Mouse (Mus musculus): ENCODE measurements around the gene Gm11084. TPM values are rescaled to one million over a fixed set of nuclear protein-coding genes. Genes with fewer than 3 reads are reported as not detected.

The Gm11084 gene
- polyA plus RNA-seq, 1 experiment from 2014 or later, result not detected

- Histone ChIP-seq H3K9ac (ENCODE audit: low read length) (no peak overlapping the region), H3K27ac (ENCODE audit: low read depth, low read length) (no peak overlapping the region), H3K4me2 (ENCODE audit: low read length) (peak overlapping the region; percentile 43), H3K4me3 (ENCODE audit: low read depth, low read length) (peak overlapping the region; percentile 9), H3K9me3 (replicated peaks; ENCODE audit: control insufficient read depth, low read length) (no peaks in the 10 kb centered on the region), H3K36me3 (ENCODE audit: control insufficient read depth, insufficient read depth, low read length) (no peaks in the 10 kb centered on the region), H3K4me1 (ENCODE audit: control insufficient read depth, insufficient read depth, low read length) (peaks cover 17% of the 10 kb centered on the region), H3K27me3 (replicated peaks; ENCODE audit: control insufficient read depth, insufficient read depth, low read length) (no peaks in the 10 kb centered on the region)
- 81% methylated on average over 1 of the region's 1 CpGs for WGBS
- DNase-seq (ENCODE audit: low spot score) (no peak), ATAC-seq (no peak)
Measured at GRCm38 (mm10) chr2:72977272-72977671, 9.2 kb downstream of the Gm11084 start.

GRCm38 (mm10) chr2:72976036-72976435, 10.5 kb downstream of the Gm11084 start:
- no peak for DNase-seq (ENCODE audit: low spot score)
- Histone ChIP-seq H3K9me3 (replicated peaks; ENCODE audit: control insufficient read depth, low read length) (no peaks in the 10 kb centered on the region), H3K27me3 (replicated peaks; ENCODE audit: control insufficient read depth, insufficient read depth, low read length) (no peaks in the 10 kb centered on the region), H3K9ac (ENCODE audit: low read length) (no peak overlapping the region), H3K4me2 (ENCODE audit: low read length) (peak overlapping the region; percentile 10; the same call in 1 of the 2 replicates), H3K27ac (ENCODE audit: low read depth, low read length) (no peak overlapping the region), H3K36me3 (ENCODE audit: control insufficient read depth, insufficient read depth, low read length) (peaks cover 3% of the 10 kb centered on the region), H3K4me1 (ENCODE audit: control insufficient read depth, insufficient read depth, low read length) (peaks cover 17% of the 10 kb centered on the region), H3K4me3 (ENCODE audit: low read depth, low read length) (no peak overlapping the region)
- no peak for ATAC-seq

- 96% methylated on average over 6 of the region's 6 CpGs for WGBS
- Histone ChIP-seq H3K9me3 (replicated peaks; ENCODE audit: control insufficient read depth, low read length) (no peaks in the 10 kb centered on the region), H3K9ac (ENCODE audit: low read length) (no peak overlapping the region), H3K27ac (ENCODE audit: low read depth, low read length) (no peak overlapping the region), H3K4me1 (ENCODE audit: control insufficient read depth, insufficient read depth, low read length) (peaks cover 5% of the 10 kb centered on the region), H3K4me3 (ENCODE audit: low read depth, low read length) (no peak overlapping the region), H3K36me3 (ENCODE audit: control insufficient read depth, insufficient read depth, low read length) (peaks cover 24% of the 10 kb centered on the region), H3K27me3 (replicated peaks; ENCODE audit: control insufficient read depth, insufficient read depth, low read length) (no peaks in the 10 kb centered on the region), H3K4me2 (ENCODE audit: low read length) (no peak overlapping the region)
- DNase-seq (ENCODE audit: low spot score) (no peak), ATAC-seq (no peak)
Measured at GRCm38 (mm10) chr2:72970831-72971230, 15.7 kb downstream of the Gm11084 start.

- Histone ChIP-seq H3K9ac (ENCODE audit: low read length) (no peak overlapping the region), H3K9me3 (replicated peaks; ENCODE audit: control insufficient read depth, low read length) (no peaks in the 10 kb centered on the region), H3K27ac (ENCODE audit: low read depth, low read length) (no peak overlapping the region), H3K4me3 (ENCODE audit: low read depth, low read length) (no peak overlapping the region), H3K27me3 (replicated peaks; ENCODE audit: control insufficient read depth, insufficient read depth, low read length) (no peaks in the 10 kb centered on the region), H3K36me3 (ENCODE audit: control insufficient read depth, insufficient read depth, low read length) (peaks cover 24% of the 10 kb centered on the region), H3K4me1 (ENCODE audit: control insufficient read depth, insufficient read depth, low read length) (no peaks in the 10 kb centered on the region), H3K4me2 (ENCODE audit: low read length) (no peak overlapping the region)
- 86% methylated on average over 4 of the region's 4 CpGs for WGBS
- DNase-seq (ENCODE audit: low spot score) (no peak), ATAC-seq (no peak)
Measured at GRCm38 (mm10) chr2:72970302-72970701, 16.2 kb downstream of the Gm11084 start.

GRCm38 (mm10) chr2:72968536-72968935, 18.0 kb downstream of the Gm11084 start:
- ATAC-seq (no peak), DNase-seq (ENCODE audit: low spot score) (no peak)
- Histone ChIP-seq H3K4me2 (ENCODE audit: low read length) (no peak overlapping the region), H3K27ac (ENCODE audit: low read depth, low read length) (no peak overlapping the region), H3K9ac (ENCODE audit: low read length) (no peak overlapping the region), H3K4me3 (ENCODE audit: low read depth, low read length) (no peak overlapping the region), H3K4me1 (ENCODE audit: control insufficient read depth, insufficient read depth, low read length) (no peaks in the 10 kb centered on the region), H3K9me3 (replicated peaks; ENCODE audit: control insufficient read depth, low read length) (no peaks in the 10 kb centered on the region), H3K27me3 (replicated peaks; ENCODE audit: control insufficient read depth, insufficient read depth, low read length) (no peaks in the 10 kb centered on the region), H3K36me3 (ENCODE audit: control insufficient read depth, insufficient read depth, low read length) (peaks cover 24% of the 10 kb centered on the region)
- WGBS, result 98% methylated on average over 1 of the region's 1 CpGs

- ATAC-seq, result no peak
- Histone ChIP-seq H3K9me3 (replicated peaks; ENCODE audit: control insufficient read depth, low read length) (no peaks in the 10 kb centered on the region), H3K9ac (ENCODE audit: low read length) (no peak overlapping the region), H3K36me3 (ENCODE audit: control insufficient read depth, insufficient read depth, low read length) (peaks cover 15% of the 10 kb centered on the region), H3K4me2 (ENCODE audit: low read length) (no peak overlapping the region), H3K27ac (ENCODE audit: low read depth, low read length) (no peak overlapping the region), H3K27me3 (replicated peaks; ENCODE audit: control insufficient read depth, insufficient read depth, low read length) (no peaks in the 10 kb centered on the region), H3K4me3 (ENCODE audit: low read depth, low read length) (no peak overlapping the region), H3K4me1 (ENCODE audit: control insufficient read depth, insufficient read depth, low read length) (no peaks in the 10 kb centered on the region)
- 81% methylated on average over 2 of the region's 2 CpGs for WGBS
- no peak for DNase-seq (ENCODE audit: low spot score)
Measured at GRCm38 (mm10) chr2:72965450-72965849, 21.1 kb downstream of the Gm11084 start.

GRCm38 (mm10) chr2:72956415-72956814, 30.1 kb downstream of the Gm11084 start:
- H3K4me2 ChIP-seq (ENCODE audit: low read length), result no peak overlapping the region
- H3K4me1 ChIP-seq (ENCODE audit: control insufficient read depth, insufficient read depth, low read length), result no peaks in the 10 kb centered on the region
- no peak overlapping the region for H3K4me3 ChIP-seq (ENCODE audit: low read depth, low read length)
- DNase-seq (ENCODE audit: low spot score), result no peak
- H3K36me3 ChIP-seq (ENCODE audit: control insufficient read depth, insufficient read depth, low read length), result peaks cover 26% of the 10 kb centered on the region
- no peaks in the 10 kb centered on the region for H3K9me3 ChIP-seq (replicated peaks; ENCODE audit: control insufficient read depth, low read length)
- no peak for ATAC-seq
- no peak overlapping the region for H3K9ac ChIP-seq (ENCODE audit: low read length)
- H3K27ac ChIP-seq (ENCODE audit: low read depth, low read length), result no peak overlapping the region
- H3K27me3 ChIP-seq (replicated peaks; ENCODE audit: control insufficient read depth, insufficient read depth, low read length), result no peaks in the 10 kb centered on the region
- 97% methylated on average over 3 of the region's 3 CpGs for WGBS

GRCm38 (mm10) chr2:72952979-72953378, 33.5 kb downstream of the Gm11084 start:
- no peak for ATAC-seq
- H3K9me3 ChIP-seq (replicated peaks; ENCODE audit: control insufficient read depth, low read length), result no peaks in the 10 kb centered on the region
- WGBS, result 95% methylated on average over 3 of the region's 3 CpGs

GRCm38 (mm10) chr2:72935937-72936336, 50.6 kb downstream of the Gm11084 start:
- no peaks in the 10 kb centered on the region for H3K4me1 ChIP-seq (ENCODE audit: control insufficient read depth, insufficient read depth, low read length)
- no peak overlapping the region for H3K9ac ChIP-seq (ENCODE audit: low read length)
- ATAC-seq (no peak), DNase-seq (ENCODE audit: low spot score) (no peak)
- 21% methylated on average over 1 of the region's 1 CpGs for WGBS
- no peaks in the 10 kb centered on the region for H3K27me3 ChIP-seq (replicated peaks; ENCODE audit: control insufficient read depth, insufficient read depth, low read length)
- peaks cover 28% of the 10 kb centered on the region for H3K36me3 ChIP-seq (ENCODE audit: control insufficient read depth, insufficient read depth, low read length)
- no peak overlapping the region for H3K4me2 ChIP-seq (ENCODE audit: low read length)
- H3K4me3 ChIP-seq (ENCODE audit: low read depth, low read length), result no peak overlapping the region
- no peak overlapping the region for H3K27ac ChIP-seq (ENCODE audit: low read depth, low read length)
- no peaks in the 10 kb centered on the region for H3K9me3 ChIP-seq (replicated peaks; ENCODE audit: control insufficient read depth, low read length)

More at GRCm38 (mm10) chr2:72952979-72953378, 33.5 kb downstream of the Gm11084 start:
- Histone ChIP-seq H3K27me3 (replicated peaks; ENCODE audit: control insufficient read depth, insufficient read depth, low read length) (no peaks in the 10 kb centered on the region), H3K36me3 (ENCODE audit: control insufficient read depth, insufficient read depth, low read length) (peaks cover 18% of the 10 kb centered on the region), H3K4me1 (ENCODE audit: control insufficient read depth, insufficient read depth, low read length) (no peaks in the 10 kb centered on the region), H3K4me3 (ENCODE audit: low read depth, low read length) (no peak overlapping the region), H3K27ac (ENCODE audit: low read depth, low read length) (no peak overlapping the region), H3K4me2 (ENCODE audit: low read length) (no peak overlapping the region), H3K9ac (ENCODE audit: low read length) (no peak overlapping the region)
- DNase-seq (ENCODE audit: low spot score), result no peak

Measured in forebrain, embryonic 14.5 days (tissue).